Mouse (Mus musculus): ENCODE data around the gene Mmp9.

Gene Mmp9

DNA sequence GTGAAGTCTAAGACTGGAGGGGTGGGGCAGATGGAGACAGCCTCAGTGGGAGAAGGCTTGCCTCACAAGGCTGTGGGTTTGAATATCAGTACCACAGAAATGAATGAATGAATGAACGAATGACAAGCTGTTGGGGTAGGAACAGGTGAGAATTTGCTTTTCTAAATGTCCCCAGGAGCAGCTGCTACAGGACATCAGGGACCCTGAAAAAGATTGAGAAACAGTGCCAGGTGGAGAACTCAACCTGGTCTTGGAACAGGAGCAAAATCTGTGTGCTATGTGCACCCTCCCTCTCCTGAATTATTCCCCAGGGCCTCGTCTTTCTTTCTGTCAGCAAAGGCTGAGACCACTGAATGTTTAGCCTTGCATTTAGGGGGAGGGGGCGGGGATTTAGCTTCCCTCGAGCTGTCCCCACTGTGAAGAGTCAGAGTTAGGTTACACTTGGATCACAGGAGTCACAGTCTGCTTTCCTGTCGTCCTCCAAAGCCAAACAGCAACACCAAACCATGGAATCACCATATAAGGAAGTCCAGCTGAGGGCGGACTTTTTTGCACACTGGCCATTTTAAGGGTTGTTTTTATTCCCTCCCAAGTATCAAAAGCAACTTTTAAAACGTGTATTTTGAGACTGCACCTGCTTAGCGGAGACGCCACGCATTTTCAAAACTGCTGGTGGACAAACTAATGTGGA lies at the start of gene Mmp9:
Gene Mmp9 (plus strand): TSS at position 641 of the 691 bp plus-strand sequence.
- in situ Hi-C loops (cut with MboI, MseI) = no loop called here

DNA sequence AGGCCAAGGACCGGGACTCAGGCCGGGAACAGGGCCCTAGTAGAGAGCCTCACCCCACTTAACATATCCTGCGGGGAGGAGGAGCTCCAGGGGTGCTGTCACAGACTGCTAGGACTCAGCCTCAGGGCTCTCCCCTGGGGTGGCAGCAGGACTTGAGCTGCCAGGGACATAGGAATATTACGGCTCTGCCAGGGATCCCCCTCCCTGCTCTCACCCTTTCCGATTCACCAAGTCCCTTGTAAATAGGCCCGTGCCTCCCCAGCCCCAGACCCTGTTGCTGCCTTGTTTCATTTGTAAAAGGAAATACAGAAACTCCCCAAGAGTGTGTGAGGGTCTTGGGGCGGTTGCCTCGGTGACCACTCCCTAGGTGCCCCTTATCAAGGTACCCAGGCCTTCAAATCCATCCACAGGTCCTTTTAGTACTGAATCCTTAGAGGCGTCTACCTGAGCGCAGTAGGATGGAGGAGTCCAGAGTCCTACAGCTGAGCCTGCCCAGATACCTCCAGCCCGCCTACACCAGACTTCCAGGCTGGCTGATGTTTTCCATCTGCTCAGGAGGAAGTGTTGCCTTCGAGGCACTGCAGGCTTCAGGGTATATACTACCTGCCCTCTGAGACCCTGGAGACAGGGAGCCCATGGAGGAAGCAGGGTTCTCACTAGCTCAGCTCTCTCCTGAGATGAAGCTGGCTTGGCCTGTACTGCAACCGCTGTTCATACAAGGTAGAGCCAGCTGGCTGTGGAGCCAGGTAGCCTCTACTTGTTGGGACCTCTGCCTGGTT lies 49.3 kb upstream of the Mmp9 start:
- in situ Hi-C loops (cut with MboI, MseI) = no loop called here

DNA sequence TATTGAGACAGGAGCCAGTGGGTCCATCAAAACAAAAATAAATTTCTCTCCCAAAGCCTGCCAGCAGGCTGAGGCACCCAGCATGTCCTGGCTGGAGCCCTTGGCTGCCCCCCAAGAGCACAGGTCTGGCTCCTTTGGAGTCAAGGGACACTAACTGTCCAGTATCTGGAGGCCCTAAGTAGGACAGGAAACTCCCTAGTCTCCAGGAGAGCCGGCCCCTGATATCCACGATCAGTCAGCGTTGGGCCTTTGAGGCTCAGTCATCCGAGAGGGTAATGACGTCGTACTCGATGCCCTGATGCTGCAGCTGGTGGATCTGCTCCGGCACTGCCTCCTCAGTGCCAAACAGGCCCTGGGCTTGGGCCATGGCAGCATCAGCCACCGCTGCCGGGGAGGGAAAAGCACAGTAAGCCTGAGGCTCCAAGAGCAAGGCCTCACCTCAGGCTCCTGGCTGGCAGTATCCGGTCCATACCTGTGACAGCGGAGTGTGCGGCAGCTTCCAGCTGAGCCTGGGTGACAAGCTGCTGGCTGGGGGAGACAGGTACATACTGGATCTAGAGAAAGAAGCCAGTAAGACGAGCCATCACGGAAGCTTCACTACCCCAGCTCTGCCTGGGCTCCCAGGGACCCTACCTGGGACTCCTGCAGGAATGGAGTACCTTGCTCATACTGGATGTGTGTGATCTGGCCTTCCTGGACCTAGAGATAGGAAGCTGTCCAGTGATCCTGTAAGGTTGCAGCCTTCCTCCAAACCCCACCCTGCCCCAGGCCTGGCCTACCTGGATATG lies 48.5 kb upstream of the Mmp9 start:
- in situ Hi-C loops (cut with MboI, MseI) = no loop called here

DNA sequence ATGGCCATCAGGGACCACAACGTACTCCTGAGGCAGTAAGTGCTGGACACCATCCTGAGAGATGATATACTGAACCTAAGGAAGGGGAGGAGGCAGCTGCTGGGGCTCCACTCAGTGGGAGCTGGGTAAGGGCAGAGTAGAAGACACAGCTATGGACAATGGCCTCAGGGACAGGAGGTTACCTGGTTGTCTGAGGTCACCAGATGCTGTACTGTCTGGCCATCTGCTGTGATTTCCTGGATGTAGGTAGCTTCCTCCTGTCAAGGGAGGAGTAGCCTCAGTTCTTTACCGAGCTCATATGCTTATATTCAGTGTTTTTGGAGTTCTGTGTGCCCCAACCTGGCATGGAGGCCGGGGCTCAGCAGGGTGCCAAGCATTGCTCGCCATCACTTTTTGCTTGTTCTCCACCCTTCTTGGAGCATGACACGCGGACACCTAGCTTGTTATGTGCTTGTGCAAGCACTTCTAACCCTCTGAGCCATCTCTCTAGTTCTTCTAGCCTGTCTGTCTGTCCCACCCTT lies 47.8 kb upstream of the Mmp9 start:
- in situ Hi-C loops (cut with MboI, MseI) = no loop called here

DNA sequence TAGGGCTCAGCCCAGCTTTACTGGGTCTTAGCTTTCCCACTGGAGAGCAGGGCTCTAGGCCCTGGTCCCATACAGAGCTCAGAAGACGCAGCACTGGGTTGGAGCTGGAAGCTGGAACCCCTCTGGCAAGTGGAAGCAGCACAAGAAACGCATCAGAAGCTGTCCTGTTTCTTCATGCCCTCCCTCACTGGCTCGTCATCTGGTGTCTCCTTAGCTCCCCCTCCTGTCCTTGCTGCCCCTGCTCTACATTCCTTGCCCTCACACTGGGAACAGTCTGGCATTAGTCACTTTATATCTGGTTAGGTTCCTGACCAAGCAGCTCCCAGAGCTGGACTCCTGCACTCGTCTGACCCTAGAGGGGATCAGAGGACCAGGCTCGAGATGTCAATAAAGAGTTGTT lies 46.5 kb upstream of the Mmp9 start:
- in situ Hi-C loops (cut with MboI, MseI) = no loop called here

DNA sequence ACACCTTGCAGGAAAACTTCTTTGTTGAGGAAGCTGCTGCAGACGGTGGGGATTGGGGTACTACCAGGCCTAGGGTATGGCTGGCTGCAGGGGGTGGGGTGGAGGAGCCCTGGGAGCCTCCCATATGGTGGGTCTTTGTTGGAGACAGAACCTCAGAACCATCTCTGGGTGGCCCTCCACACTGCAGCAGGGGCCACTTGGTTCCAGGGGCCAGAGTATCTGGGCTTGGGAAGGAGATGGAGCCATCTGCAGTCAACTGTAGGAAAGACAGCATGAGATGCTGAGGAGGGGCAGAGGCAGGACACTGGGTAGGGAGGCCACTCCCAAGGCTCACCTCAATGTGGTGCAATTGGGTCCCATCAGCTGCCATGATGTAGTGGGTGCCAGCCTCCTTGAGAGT lies 45.9 kb upstream of the Mmp9 start:
- in situ Hi-C loops (cut with MboI, MseI) = no loop called here

DNA sequence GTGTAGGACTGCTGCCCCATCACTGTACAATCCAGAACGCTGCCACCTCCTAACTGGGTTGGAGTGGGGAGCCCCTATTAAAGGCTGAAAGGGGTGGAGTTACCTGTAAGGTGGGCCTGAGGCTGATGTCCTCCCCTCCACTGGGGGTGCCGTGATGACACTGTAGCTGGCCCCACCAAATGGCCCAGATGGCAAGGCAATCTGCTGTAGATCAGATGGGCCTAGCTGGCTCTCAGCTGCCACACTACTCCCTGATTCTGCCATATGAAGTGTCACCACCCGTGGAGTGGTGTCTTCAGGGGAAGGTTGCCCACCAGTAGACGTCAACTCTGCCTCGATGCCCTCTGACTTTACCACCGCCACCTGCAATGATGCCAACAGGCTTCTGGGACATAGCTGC lies 44.7 kb upstream of the Mmp9 start:
- in situ Hi-C loops (cut with MboI, MseI) = no loop called here

DNA sequence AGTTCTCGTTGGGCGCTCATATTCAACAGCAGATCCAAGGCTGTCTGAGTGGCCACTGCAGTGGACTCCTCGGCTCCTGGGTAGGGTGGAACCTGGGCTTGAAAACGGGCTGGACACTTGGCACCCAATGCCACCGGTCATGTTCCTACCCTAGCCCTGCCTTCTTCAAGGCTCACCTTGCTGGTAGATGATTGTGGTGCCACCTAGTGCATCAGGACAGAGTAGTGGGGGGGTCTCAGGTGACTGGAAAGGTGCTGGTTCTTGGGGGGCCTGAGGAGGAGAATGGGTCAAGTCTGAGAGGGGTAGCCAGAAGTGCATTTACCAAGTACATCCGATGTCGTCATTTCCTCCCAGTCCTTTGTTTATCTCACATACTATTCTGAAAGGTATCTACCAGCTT lies 42.6 kb upstream of the Mmp9 start:
- in situ Hi-C loops (cut with MboI, MseI) = no loop called here

DNA sequence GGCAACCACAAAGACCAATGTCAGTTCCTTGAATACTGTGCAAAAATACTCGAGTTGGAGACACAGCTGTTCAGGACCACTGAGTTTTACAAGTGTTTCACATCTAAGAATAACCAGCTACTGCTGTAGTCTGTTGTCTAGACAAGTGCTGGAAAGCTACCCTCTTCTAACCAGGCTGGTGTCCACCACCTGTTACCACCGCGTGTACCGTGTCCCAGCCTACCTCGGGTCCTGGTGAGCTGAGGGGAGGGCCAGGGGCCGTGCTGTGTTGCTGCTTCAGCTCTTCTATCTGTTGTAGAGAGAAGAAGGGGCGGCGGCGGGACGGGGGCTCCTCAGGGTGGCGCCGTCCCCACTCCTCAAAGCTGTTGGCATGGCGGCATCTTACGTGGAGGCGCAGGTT lies 41.5 kb upstream of the Mmp9 start:
- in situ Hi-C loops (cut with MboI, MseI) = no loop called here

DNA sequence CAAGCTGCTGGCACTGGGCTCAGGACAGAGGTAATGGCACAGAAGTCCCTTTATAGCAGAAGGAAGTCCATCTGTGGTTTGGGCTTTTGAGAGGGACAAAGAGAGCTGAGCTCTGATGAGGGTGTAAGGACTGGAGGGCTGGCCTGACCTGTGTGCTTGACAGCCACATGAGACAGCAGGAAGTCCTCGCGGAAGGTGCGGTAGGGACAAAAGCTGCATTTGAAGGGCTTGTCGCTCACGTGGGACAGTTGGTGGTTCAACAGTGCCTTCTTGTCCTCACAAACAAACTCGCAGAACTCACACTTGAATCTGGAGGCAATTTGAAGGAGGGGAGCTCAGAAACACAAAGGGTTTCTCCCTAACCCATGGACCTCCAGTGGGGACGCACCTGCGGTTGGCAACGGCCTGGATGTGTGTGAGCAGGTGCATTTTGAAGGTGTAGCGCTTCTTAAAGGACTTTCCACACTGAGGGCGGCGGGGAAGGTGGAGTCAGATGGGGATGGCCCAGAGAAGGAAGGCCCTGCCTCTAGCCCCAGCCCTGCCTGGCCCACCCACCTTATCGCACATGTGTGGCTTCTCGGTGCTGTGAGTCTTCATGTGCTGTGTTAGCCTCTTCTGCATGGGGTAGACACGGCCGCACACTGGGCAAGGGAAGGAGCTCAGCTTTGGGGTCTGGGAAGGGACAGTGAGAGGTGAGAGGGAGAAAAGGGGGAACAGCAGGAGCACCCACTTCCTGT lies 40.7 kb upstream of the Mmp9 start:
- in situ Hi-C loops (cut with MboI, MseI) = no loop called here

DNA sequence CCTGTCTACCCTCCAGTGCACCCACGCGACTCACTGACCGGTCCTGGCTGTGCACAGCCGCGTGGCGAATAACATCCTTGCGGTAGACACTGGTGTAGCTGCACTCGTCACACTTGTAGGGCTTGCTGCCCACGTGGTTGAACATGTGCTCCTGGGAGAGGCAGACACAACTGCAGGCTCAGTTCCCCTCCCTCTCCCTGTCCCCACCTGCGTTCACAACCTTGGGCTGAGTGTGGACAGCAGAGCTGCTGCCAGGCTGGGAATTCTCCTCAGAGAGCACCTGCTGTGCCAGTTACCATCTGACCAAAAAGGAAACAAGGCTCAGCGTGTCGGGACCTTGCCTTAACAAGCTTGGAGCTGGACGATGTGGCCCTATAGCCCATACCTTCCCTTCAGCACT lies 39.2 kb upstream of the Mmp9 start:
- in situ Hi-C loops (cut with MboI, MseI) = no loop called here

DNA sequence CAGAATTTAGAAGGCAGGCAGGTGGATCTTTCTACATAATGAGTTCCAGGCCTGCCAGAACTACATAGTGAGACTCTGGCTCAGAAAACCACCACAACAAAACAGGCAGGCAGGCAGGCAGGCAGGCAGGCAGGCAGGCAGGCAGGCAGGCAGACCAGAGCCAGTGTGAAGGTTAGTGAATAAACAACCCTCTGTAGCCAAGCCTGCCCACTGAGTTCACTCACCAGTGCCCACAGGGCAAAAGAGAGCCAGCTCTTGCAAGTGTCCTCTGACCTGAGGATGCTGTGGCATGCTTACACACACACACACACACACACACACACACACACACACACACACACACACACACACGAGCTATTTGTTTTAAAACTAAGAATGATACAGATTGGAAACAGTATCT lies 37.1 kb upstream of the Mmp9 start:
- in situ Hi-C loops (cut with MboI, MseI) = no loop called here

DNA sequence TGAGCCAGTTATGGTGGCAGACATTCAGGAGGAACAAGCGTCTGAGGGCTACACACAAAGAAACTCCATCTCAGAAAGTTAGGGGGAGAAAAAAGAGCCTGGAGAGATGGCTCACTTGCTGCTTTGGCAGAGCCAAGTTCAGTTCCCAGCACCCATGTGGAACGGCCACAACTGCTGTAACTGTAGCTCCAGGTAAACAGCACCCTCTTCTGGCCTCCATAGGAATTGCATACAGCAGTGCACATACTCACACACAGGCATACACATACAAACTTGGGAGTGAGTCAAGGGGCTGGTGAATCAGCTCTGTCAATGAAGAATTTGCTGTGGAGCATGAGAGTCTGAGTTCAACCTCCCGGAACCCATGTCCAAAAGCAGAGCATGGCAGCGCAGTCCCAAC lies 34.5 kb upstream of the Mmp9 start:
- in situ Hi-C loops (cut with MboI, MseI) = no loop called here

DNA sequence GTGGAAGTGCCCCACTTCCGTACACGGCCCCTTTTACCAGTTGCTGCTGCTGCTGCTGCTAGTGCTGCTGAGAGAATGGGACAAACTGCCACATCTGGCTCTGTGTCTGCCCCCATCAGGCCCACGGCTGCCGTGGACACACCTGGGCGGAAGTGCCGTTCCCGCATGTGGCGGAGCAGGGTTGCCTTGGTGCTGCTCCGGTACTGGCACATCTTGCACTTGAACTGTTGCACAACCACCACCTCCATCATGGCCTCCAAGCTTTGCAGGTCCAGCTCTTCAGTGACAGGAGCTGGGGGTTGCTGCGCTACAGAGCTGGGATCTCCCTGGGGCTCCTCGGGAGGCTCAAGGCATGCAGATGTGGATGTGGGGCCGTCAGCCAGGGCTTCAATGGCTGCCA lies 33.1 kb upstream of the Mmp9 start:
- in situ Hi-C loops (cut with MboI, MseI) = no loop called here

DNA sequence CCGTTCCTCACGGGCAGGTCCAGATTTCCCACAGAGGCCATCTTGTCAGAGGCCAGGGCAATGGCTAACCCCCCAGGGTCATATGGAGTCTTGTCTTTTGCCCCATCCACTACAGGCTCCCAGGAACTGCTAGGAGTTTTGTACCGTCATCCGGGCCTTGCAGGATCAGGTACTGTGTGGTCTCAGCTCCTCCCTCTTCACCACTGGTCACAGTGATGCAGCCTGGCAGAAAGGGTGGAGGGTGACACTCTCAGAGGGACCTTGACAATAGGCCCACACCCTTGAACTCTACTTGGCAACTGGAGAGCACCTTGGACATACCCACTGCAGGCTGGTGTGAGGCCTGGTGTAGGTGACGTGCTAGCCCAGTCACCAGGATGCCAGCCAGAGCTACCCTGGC lies 32.6 kb upstream of the Mmp9 start:
- in situ Hi-C loops (cut with MboI, MseI) = no loop called here

DNA sequence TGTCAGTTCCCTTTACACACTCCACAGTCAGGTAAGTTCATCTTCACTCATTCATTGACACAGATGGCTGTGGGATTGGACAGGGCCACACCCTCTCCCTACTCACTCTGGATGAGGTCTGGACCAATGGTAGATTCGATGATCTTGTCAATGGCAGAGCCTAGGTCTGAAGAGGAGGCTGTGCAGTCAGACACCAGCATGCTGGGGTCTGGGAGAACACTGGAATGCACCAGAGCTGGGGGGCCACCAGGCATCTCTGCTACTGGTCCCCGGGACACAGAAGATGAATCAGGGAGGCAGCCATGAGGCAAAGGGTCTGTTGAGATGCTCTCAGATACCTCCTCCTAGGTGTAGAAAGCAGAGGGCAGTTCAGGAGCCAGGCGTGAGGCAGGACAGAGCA lies 31.5 kb upstream of the Mmp9 start:
- in situ Hi-C loops (cut with MboI, MseI) = no loop called here

DNA sequence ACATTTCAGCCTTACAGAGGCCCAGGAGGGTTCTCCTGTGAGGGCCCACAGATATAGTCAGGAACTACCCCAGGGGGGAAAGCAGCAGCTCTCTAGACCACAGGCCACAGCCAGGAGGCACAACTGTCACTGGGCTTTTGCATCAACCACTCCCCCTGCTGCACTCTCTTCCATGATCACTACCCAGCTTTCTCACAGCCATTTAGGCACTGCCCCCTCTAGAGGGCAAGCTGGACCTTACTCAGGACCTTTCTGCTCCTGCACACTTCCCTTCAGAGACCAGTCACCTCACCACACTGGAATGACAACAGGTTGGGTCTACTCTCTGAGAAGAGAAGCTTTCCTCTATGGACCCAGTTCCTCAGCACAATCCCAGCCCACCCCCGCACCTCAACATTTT lies 31.0 kb upstream of the Mmp9 start:
- in situ Hi-C loops (cut with MboI, MseI) = no loop called here

DNA sequence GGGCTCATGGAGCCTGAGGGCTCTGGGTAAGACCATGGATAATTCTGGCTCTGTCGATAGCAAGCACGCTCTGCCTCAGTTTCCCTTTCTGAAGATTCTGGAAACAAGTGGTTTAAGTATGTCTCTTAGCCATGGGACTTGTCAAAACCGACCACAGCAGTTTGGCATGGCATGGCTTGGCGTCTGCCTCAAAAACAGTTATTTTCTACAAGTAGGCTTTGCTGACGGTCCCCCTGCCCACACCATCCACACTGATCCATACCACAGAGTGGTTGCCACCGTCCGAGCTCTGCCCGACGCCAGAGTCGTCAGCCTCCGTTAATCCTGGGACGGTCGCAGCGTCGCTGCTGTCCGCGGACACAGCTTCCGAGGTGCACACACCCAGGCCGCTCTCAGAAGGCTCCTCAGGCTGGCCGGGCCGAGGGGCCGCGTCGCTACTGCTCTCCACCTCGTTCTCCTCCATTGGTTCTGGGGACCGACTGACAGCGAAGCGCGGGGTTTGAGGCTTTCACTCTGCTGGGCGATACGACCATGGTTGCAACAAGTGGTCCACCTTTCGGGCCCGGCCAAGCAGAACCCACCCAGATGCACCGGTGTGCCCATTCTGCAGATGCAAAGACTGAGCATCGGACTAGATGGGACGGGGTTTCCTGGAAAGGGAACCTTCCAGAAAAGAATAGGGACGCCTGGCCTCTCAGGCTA lies 30.1 kb upstream of the Mmp9 start:
- in situ Hi-C loops (cut with MboI, MseI) = no loop called here

DNA sequence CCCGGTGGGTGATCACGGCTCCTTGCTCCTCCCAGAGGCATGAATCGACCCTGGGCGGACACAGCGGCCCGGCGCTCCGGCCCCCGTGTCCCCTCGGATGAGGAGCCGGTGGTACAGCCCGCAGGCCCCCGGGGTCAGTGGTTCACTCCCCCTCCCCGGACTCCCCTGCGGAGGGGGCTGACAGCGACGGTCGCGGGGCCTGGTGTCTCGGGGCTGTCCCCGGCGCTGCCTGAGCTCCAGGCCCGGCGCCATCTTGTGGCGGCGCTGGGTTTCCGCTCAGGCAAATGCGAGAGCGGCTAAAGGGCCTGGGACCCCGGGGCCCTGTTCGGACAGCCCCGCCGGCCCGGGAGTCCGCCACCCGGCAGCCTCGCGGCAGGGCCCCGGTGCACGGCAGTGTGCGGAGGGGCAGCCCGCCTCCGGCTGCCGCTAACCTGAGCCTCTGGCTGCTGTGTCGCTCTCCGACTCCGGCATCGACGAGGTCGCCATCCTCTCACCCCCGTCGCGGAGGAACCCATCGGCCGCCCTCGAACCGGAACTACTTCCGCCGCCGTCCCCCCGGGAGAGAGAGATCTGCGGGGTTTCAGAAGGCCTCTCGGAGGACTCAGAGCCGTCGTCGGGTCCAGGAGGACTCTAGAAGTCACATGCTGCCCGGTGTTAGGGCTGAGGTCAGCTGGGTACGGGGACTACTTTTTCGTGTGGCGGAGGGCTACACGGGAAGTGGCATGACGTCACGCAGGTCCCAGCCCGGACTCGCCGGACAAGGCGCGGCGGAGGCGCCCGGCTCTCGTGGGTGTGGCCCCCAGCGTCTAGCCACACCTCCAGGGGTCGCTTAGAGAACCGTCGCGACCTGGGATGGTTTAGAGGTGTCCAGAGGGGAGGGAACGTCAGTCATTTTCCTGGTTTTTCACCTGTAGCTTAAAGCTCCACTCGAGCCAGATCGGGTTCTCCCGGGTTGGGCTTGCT lies 29.2 kb upstream of the Mmp9 start, which contains the start of gene Zfp335:
Gene Zfp335 (minus strand): TSS at position 672 of the 963 bp plus-strand sequence.
- in situ Hi-C loops (cut with MboI, MseI) = no loop called here

DNA sequence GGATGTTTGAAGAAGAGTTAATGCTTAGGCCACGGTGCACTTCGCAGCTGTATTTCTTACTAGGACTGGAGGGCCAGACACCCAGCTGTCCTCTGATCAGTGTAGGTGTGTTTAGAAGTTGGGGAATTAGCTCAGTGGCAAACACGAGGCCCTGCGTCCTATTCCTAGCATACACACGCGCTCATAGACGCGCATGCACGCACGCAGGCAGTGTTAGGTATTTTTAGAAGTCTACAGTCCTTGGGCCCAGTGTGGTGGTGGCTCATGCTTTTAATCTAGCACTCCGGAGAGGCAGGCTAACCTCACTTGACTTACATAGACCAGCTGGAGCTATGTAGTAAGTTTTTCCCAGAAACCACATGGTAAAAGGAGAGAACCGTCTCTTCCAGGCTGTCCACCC lies 28.4 kb upstream of the Mmp9 start:
- in situ Hi-C loops (cut with MboI, MseI) = no loop called here
